Mouse (Mus musculus) Muller cell, postnatal 12 days (primary cell): ENCODE data around the gene Usp44.
"Not testable (repeated sequence)": the region's sequence is repeated elsewhere in the genome, so short reads cannot be mapped to it uniquely, and the experiment has no call there.

Experiments
- DNase-seq: peaks from one replicate; pipeline ENCODE4 v3.0.0-alpha.2; 2015; ENCODE audit errors: inconsistent ontology term

Gene Usp44

GRCm38 (mm10) chr10:93830931-93831729, at the start of gene Usp44:
Usp44 (plus strand) TSS chr10:93831555.
- no peak for DNase-seq

- peak; percentile 61 for DNase-seq
These were observed 47.9 kb upstream of the Usp44 start for GRCm38 (mm10) chr10:93783216-93784013.

- DNase-seq = peak; percentile 83
These were observed 31.5 kb upstream of the Usp44 start for GRCm38 (mm10) chr10:93799711-93800362.

GRCm38 (mm10) chr10:93800363-93800722, 31.0 kb upstream of the Usp44 start:
- DNase-seq = no peak

DNA sequence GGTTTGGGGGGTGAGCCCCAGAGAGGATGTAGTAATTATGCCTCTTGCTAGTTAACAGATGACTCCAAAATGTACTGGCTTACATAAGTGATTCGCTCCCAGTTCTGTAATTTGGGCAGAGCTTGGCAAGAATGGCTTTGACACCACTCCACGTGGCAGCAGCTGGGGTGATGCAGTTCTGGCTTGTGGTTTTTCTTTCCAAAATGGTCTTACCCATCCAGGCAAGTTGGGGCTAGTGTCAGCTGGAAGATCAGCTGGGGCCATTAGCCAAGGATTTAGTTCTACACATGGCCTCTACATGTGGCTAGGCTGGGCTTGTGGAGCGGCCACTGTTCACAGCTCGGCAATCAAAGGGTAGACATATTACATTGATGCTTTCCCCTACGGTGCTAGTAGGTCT, 30.5 kb upstream of the Usp44 start:
- DNase-seq = peak; percentile 52

DNA sequence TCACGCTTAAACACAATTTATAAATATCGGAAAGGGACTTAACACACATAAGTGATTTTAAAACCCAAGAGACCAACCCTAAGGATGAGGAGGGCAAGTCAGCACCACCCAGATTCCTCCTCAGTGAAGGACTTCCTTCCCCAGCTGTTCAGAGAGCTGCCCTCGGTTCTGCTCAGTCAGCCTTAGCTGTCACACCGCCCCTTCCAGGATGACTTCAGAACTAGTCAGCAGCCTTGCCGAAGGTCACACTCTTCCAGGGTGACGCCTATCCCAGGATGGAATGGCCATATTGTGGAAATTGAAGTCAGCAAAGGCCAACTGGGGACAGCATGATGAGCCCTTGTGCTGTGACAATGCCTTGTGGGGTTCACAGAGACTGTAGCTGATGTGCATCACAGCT, 28.2 kb upstream of the Usp44 start:
- DNase-seq = no peak

- DNase-seq = not testable (repeated sequence)
These were observed 21.9 kb upstream of the Usp44 start for GRCm38 (mm10) chr10:93809438-93809837.

DNA sequence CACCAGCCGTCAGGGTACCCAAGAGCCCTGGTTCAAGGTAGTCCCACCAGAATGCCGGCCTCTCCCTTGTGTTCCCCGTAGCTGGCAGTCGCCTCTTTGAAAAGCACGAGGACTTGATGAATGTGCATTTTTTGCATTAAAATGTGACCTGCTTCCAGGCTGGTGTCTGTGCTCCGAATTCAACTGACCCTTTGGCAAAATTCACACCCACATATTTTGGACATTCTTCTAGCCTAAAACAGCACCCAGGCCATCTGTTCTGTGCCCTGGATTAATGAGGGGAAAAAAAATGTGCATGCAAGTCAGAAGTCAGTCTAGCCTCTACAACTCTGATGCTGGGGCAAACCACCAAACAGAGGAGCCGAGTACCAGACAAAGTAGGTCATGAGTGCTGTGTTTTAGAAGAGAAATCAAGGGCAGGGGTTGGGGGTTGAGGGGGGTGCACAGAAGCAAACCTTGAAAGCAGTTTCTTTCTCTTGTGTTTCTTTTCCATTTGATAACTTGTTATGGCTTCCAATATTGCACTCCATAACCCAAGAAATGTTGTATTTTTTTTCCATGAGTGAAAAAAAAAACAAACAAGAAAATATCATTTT, 20.7 kb upstream of the Usp44 start:
- peak; percentile 86 for DNase-seq

GRCm38 (mm10) chr10:93812098-93812497, 19.3 kb upstream of the Usp44 start:
- DNase-seq = no peak

DNA sequence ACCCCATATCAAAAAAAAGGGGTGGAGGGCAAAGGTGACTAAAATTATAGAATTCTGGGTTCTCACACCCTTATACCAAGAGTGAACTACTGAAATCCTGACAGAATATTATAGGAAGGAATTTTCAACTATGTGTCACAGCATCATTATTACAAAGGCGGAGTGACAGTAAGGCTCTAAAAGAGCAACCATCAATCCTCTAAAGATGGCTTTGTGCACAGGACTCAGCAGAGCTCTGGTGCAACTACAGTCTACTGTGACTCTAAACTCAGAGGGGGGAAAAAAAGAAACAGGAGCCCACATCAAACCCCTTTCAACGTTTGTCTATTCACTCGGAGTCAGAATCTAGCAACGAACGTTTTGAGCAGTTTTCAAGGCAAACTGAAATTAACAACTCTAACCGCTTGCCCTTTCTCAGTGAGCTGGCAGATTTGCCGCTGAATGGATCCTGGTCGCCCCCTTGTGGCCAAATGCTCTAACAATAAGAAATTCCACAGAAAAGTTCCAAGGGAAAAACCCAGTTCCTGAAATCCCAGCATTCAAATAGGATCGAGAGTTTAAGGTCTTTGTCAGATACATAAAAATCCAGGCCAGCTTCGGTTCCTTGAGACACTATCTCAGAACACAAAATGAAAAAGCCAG, 18.5 kb upstream of the Usp44 start:
- peak; percentile 62 for DNase-seq

DNA sequence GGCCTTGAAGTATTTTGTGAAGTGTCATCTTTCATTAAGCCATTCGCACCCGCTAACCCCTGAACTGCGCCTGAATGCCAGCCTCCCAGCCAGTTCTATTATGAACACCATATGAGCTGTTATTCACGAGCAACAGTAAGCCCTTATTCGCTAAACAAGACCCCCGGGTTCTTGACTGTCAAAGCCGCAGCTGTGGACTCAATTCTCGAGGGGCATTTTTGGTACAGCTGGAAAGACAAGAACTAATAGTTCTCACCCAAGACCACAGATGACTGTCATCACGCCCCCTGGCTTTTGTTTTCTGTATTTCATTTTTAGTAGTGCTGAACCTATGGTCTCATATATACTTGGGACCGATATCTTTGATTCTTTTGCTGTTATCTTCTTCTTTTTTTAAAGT, 17.6 kb upstream of the Usp44 start:
- DNase-seq = peak; percentile 22

- DNase-seq = peak; percentile 42
These were observed 12.7 kb upstream of the Usp44 start for GRCm38 (mm10) chr10:93818661-93819060.

GRCm38 (mm10) chr10:93829898-93830831, 1.2 kb upstream of the Usp44 start:
- DNase-seq = peak; percentile 8

DNA sequence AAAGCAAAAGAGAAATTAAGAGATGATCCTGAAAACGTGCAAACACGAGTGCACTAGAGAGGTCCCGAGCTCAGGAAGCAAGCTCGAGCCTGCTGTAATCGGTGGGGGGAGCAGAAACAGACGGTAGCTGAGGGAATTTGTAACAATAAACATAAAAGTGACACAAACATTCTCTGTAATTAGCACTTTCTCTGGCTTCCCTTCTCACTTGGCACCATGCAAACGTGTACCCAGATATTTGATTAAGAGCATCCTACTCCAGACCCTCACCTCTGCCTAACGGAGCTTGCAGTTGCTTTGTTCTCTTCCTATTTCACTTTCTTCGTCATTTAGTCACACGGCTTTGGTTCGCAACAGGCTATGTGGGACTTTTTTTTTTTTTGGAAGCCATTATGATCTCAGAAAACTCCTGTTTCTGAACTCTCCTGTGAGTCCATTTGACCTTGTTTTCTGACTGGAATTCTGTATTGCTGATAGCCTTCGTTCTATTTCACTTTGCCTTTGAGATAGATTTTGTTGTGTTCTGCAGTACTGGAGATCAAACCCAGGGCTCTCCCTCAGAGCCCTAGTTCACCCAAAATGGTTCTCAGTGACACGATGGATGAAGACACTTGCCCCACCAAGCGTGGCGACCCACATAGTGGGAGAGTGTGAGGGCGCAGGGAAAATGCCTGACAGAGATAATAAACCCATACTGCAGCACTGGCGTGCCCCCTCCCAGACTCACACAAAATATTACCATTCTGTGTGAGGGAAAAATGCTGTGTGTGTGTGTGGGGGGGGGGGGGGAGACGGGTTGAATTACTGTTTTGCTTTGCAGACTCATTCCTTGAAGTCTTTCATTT, 597 bp downstream of the Usp44 start:
- DNase-seq = no peak

GRCm38 (mm10) chr10:93832811-93833210, 1.5 kb downstream of the Usp44 start:
- no peak for DNase-seq

GRCm38 (mm10) chr10:93833370-93833698, 2.0 kb downstream of the Usp44 start:
- DNase-seq = no peak

- DNase-seq = peak; percentile 88
These were observed 2.5 kb downstream of the Usp44 start for GRCm38 (mm10) chr10:93833699-93834393.

- DNase-seq = no peak
These were observed 3.0 kb downstream of the Usp44 start for GRCm38 (mm10) chr10:93834394-93834745.

DNA sequence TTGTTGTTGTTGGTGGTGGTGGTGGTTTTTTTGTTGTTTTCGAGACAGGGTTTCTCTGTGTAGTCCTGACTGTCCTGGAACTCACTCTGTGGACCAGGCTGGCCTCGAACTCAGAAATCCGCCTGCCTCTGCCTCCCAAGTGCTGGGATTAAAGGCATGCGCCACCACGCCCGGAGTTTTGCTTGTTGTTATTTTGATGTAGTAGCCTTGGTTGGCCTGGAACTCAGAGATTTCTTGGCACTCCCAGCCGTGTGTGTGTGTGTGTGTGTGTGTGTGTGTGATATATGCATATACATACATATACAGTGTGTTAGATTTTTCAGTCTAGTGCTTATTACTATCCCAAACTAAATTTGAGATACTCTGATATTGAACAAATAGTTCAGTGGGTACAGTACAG, 3.8 kb downstream of the Usp44 start:
- DNase-seq = not testable (repeated sequence)
